Mouse (Mus musculus) monocyte, adult 2 months (primary cell): ENCODE data around the gene Myo16.

Source experiments
- DNase-seq, 2 experiments: peaks; one replicate each; pipeline ENCODE4 v3.0.0; 2022; ENCODE audit warnings: low spot score in 2 of 2, low read depth in 1 of 2

Myo16 gene

GRCm38 (mm10) chr8:10651546-10652315, 498.0 kb downstream of the Myo16 start:
- DNase-seq: no peak

GRCm38 (mm10) chr8:10653282-10653681, 499.6 kb downstream of the Myo16 start:
- DNase-seq: no peak

- no peak for DNase-seq
Measured at GRCm38 (mm10) chr8:10654922-10655518, 501.3 kb downstream of the Myo16 start.

- DNase-seq: peak; percentile 51 to 58
Measured at GRCm38 (mm10) chr8:10663770-10664470, 510.2 kb downstream of the Myo16 start.

- DNase-seq: no peak
Measured at GRCm38 (mm10) chr8:10664861-10665543, 511.3 kb downstream of the Myo16 start.

GRCm38 (mm10) chr8:10665821-10666283, 512.1 kb downstream of the Myo16 start:
- DNase-seq: no peak

GRCm38 (mm10) chr8:10671862-10672548, 518.3 kb downstream of the Myo16 start:
- no peak for DNase-seq

GRCm38 (mm10) chr8:10677840-10678410, 524.2 kb downstream of the Myo16 start:
- DNase-seq: no peak

- DNase-seq: no peak
Measured at GRCm38 (mm10) chr8:10681926-10682325, 528.2 kb downstream of the Myo16 start.

- peak; percentile 6 to 16 for DNase-seq
Measured at GRCm38 (mm10) chr8:10683088-10683487, 529.4 kb downstream of the Myo16 start.
